Mouse (Mus musculus) lung, postnatal 10 days (tissue): ENCODE results near the gene Rnf26.
"Not testable (repeated sequence)": the region's sequence is repeated elsewhere in the genome, so short reads cannot be mapped to it uniquely, and the experiment has no call there.

Experiments used
- DNase-seq: peaks from one replicate; pipeline ENCODE4 v3.0.0; 2021

Rnf26 gene

GRCm38 (mm10) chr9:44124317-44124716 lies 11.0 kb upstream of the Rnf26 start:
- no peak for DNase-seq

DNA sequence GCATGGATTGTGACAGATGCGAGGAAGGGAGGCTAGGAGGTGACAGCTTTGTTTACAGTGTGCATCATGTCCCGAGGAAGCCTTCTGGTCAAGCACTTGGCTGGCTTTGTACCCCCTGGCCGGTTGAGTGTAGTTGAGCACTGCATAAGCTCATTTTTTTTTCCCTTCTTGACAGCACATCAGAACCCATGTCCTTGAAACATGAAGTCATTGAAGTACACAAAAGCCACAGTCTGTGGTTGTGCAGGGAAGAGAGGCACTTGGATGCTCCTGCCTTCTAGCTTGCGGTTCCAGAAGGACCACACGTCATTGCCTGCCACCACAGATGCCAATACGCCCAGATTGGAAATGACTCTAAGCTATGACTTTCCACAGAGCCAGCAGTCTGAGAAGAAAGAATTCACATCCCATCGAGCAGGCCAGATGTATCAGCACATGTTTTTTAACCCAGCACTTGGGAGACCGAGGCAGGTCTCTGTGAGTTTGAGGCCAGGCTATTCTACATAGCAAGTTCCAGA lies 6.7 kb upstream of the Rnf26 start:
- DNase-seq = no peak

DNA sequence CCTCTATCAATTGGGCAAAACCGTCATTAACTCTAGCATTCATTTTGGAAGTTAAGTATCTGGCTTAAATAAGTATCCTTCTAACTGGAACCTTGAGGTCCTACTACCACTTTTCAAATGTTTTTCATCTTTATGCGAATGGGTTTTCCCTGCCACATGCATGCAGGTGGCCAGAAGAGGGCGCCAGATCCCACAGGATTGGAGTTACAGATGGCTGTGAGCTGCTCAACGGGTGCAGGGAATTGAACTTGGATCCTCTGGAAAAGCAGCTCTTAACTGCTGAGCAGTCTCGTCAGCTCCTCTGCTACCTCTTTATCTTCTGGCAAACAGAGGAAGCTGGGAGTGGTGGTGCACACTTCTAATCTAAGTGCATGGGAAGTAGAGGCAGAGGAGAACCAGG lies 5.7 kb upstream of the Rnf26 start:
- DNase-seq = peak; percentile 47

GRCm38 (mm10) chr9:44116182-44116581 lies 2.9 kb upstream of the Rnf26 start:
- DNase-seq = no peak

- no peak for DNase-seq
Observed at GRCm38 (mm10) chr9:44115599-44115998, 2.3 kb upstream of the Rnf26 start.

DNA sequence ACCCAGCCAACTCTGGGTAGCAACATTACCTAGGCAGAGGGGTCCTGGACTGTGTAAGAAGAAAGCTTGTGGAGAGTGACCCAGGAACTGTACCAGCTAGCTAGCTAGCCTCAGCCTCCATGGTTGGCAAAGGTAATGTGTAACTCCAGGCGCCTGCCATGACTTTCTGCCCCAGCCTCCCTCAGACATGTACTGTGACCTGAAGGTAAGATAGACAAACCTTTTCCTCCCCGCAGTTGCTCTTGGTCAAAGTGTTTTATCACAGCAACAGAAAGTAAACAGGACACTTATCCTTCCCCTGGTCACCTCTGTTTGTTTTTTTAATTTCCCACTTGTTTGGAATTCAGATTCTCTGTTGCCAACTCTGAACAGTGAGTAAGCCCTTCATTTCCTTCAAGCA lies 1.1 kb upstream of the Rnf26 start:
- DNase-seq = no peak

- DNase-seq = not testable (repeated sequence)
Observed at GRCm38 (mm10) chr9:44111909-44112308, 1.4 kb downstream of the Rnf26 start.

DNA sequence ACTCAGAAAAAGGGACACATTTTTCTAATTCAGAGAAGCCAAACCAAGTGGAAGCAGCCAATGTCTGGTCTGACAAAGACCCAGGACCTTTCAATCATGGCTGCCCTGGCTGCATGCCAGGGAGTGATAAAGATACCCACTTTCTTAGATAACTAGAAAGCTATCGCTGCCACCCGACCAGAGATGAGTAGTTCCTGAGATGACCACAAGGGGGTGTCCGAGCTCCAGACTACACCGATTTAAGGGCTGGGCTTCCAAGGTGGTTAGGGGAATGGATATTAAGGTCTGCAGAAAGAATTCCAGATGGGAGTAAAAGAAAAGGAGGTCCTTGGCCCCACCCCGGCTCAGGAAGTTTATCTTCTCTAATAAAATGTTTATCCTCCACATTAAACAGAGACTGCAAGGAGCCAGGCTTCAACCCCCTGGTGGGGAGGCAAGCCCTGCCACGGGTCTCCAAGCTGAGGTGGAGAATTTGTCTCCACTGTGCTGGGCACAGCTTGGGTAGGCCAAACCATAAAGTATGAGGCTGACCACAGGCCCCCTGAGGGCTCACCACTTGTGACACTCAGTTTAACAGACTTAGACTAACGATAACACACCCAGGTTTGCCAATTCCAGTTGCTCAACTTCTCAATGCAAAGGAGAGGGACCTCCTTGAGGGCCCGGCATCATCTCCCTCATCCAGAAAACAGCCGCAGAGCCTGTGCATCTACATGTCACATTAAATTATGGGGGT lies 3.8 kb downstream of the Rnf26 start:
- peak; percentile 87 for DNase-seq

DNA sequence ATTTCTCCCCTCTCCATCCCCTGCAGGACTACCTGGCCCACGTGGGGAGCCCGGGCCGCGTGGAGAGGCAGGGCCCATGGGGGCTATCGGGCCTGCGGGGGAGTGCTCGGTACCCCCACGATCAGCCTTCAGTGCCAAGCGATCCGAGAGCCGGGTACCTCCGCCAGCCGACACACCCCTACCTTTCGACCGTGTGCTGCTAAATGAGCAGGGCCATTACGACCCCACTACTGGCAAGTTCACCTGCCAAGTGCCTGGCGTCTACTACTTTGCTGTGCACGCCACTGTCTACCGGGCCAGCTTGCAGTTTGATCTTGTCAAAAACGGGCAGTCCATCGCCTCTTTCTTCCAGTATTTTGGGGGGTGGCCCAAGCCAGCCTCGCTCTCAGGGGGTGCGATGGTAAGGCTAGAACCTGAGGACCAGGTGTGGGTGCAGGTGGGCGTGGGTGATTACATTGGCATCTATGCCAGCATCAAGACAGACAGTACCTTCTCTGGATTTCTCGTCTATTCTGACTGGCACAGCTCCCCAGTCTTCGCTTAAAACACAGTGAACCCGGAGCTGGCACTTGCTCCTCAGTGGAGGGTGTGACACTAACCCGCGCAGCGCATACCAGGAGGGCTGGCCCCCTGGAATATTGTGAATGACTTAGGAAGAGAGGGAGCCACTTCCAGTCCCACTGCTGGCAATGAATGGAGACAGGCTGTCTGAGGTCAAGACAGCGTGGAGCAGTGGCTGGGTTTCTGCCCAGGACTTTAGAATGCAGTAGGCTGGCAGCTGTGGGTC lies 4.9 kb downstream of the Rnf26 start:
- DNase-seq = no peak

GRCm38 (mm10) chr9:44107557-44108179 lies 5.6 kb downstream of the Rnf26 start:
- DNase-seq = peak; percentile 76

DNA sequence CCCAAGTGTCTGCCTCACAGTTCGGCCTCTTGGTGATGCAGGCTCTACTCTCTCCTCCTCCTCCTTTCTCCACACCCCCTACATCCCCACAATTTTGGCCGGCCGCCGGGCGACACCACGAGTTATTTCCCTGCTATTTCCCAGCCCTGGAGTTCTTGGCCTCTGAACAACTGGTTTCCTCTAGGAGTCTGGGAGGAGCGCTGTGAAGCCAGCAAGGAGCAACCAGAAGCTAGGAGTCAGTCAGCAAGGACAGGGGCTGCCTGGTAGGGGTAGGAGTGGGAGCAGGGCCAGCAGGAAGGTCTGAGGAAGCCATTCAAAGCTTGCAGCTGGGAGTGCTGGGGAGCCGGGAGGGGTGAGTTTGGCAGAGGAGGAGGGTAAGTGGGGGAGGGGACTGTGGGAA lies 6.2 kb downstream of the Rnf26 start, which contains the start of gene C1qtnf5:
Gene C1qtnf5, plus strand, starts transcription at position 136 of the 400 bp plus-strand sequence.
- DNase-seq = peak; percentile 97

DNA sequence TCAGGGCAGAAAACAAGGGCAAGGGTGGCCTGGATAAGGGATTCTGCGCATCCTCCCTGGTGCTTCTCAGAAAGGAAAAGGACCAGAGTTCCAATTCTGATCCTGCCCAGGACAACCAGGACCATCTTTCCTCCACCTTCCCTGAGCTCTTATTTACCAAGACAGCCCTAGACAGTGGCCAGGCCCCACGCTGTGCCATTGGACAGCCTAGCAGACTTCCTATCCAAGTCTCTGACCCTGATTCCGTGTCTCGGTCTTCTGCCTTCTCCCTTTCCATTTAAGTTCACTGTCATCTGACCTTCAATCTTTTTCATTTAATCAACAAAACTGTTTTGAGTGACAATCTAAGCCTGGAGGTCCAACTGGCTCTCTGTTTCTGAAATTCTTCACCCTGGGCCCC lies 6.7 kb downstream of the Rnf26 start:
- DNase-seq = no peak

- DNase-seq = no peak
Observed at GRCm38 (mm10) chr9:44106182-44106581, 7.1 kb downstream of the Rnf26 start.

DNA sequence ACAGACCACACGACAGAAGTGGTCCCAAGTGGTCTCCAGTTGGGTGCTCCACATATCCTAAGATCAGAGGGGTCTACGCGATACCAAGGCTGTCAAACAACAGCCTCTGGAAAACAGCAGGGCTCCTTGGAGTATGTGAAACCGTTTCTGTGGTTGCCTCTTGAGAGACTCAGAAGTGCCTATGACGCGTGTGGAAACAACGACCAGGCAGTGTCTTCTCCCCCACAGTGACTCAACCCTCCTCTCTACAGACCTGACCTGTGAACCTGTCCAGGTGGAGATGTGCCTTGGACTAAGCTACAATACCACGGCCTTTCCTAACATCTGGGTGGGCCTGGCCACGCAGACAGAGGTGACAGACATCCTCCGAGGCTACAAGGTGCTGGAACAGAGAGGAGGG lies 7.5 kb downstream of the Rnf26 start:
- DNase-seq = no peak

DNA sequence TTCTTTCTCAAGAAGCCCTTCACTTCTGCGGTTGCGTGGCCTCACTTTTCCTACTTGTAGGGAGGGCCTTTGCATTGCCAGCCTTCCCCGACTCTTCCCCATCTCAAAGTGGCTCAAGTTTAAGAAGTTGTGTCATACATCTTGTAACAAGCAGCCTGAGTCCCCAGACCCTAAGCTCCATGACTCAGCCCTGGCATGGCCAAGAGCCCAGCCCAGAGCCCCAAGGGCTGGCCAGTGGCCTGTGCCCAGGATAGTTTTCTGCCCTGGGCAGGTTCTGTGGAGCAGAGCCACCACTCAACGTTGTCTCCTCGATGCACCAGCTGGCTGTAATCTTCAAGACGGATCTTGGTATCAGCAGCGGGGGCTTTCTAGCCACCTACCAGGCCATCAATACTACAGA lies 8.4 kb downstream of the Rnf26 start:
- DNase-seq = no peak

DNA sequence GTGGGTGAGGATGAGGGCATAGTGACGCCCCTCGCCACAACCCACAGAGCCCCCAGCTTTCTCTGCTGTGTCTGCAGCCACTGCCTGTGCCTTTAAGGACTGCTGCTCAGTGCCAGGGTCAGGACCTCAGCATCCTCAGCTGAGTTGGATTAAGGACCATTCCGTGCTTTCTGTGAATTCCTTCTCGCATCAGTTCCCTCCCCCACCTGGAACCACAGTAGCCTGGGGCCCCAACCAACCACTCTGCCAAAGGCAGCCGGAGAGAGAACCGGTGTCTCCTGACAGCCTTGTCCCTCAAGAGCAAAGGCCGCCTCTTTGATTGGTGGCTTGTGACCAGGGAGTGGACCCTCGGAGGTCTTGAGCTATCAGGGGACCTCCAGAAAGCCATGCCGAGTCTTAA lies 11.8 kb downstream of the Rnf26 start, which contains the start of gene Mfrp:
Gene Mfrp, plus strand, starts transcription at position 240 of the 400 bp plus-strand sequence.
- no peak for DNase-seq

DNA sequence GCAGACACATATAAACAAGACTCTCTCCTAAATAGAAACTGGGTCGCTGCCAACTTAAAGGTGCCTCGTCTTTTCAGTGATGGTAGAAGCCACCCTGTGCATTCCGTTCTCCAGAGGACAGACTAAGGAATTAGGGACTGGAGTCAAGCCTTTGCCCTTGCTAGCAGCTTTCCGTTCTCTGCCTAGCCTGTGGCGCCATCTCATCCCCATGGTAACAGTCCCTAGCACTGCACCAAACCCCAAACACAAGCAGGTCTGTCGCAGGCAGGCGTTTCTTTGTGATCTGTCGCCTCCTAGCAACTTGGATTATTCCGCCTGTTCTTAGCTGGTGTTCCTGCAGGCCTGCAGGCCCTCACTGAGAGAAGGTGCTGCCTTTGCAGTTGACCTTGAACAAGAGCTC lies 16.8 kb downstream of the Rnf26 start:
- DNase-seq = no peak

DNA sequence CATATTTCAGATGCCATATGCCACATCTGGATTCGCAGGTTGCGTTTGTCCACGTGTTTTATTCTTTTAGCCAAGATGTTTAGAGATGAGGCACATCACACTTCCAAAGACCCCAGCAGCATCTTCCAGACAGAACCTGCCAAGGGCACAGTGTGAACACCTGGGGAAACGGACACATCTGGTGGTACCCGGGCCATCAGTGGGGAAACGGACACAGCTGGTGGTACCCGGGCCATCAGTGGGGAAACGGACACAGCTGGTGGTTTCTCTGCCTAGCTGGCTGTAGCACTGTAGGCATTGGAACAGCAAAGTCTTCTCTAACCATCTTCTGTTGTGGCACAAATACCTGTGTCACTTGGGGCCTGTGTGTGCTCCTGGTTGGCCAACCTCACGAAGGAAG lies 17.5 kb downstream of the Rnf26 start:
- no peak for DNase-seq

- DNase-seq = no peak
Observed at GRCm38 (mm10) chr9:44094737-44095136, 18.6 kb downstream of the Rnf26 start.

GRCm38 (mm10) chr9:44093612-44094503 lies 19.5 kb downstream of the Rnf26 start:
- peak; percentile 85 for DNase-seq

- no peak for DNase-seq
Observed at GRCm38 (mm10) chr9:44088877-44089608, 24.3 kb downstream of the Rnf26 start.
